Mouse (Mus musculus) CH12.LX (cell line): ENCODE data around the gene Daam1. TPM values are rescaled to one million over a fixed set of nuclear protein-coding genes. Genes with fewer than 3 reads are reported as not detected.

Experiments
- DNase-seq: peaks from one replicate; pipeline ENCODE4 v3.0.0-alpha.2; 2013; ENCODE audit errors: extremely low read depth
- H3K27ac ChIP-seq: 2 replicates; pipeline ENCODE4 v1.5.1; 2012; ENCODE audit warnings: low read depth, mild to moderate bottlenecking, control low read depth, moderate library complexity; ENCODE audit not compliant: insufficient read depth
- H3K27me3 ChIP-seq: replicated peaks from 2 replicates; pipeline ENCODE3; 2012; ENCODE audit warnings: inconsistent platforms
- H3K36me3 ChIP-seq, 2 experiments: replicated peaks in 1 of 2; 2 replicates each; pipeline versions ENCODE3 to v1.6.1; 2012; ENCODE audit warnings: inconsistent platforms in 1 of 2, low read length in 1 of 2, mild to moderate bottlenecking in 1 of 2, mixed read lengths in 1 of 2, moderate library complexity in 1 of 2; ENCODE audit not compliant: control insufficient read depth in 1 of 2, insufficient read depth in 1 of 2
- H3K4me1 ChIP-seq, 2 experiments: 2 replicates each; pipeline ENCODE4 v1.6.1; 2012; ENCODE audit warnings: inconsistent platforms in 1 of 2, moderate library complexity in 1 of 2; ENCODE audit not compliant: insufficient read depth in 2 of 2, control insufficient read depth in 1 of 2
- H3K4me2 ChIP-seq: 2 replicates; pipeline ENCODE4 v1.6.1; 2012; ENCODE audit warnings: low read depth, mild to moderate bottlenecking, control low read depth; ENCODE audit not compliant: poor library complexity, insufficient read depth, severe bottlenecking
- H3K4me3 ChIP-seq, 3 experiments: fragments of 150-350 bp in 1 of 3; sonication (generic) in 1 of 3; replicated peaks in 1 of 3; 2 replicates each; pipeline versions ENCODE3 to v1.5.1; 2011 to 2012; ENCODE audit warnings: low read depth in 2 of 3, low read length in 2 of 3, mild to moderate bottlenecking in 2 of 3, moderate library complexity in 2 of 3, control low read depth in 1 of 3, improper control_type of control experiment in 1 of 3, inconsistent platforms in 1 of 3, mixed read lengths in 1 of 3; ENCODE audit not compliant: poor library complexity in 1 of 3
- H3K79me2 ChIP-seq: replicated peaks from 2 replicates; pipeline ENCODE4 v1.6.1; 2012; ENCODE audit warnings: mild to moderate bottlenecking, moderate library complexity; ENCODE audit not compliant: control insufficient read depth, poor library complexity, insufficient read depth, severe bottlenecking; ENCODE audit errors: extremely low read depth
- H3K9ac ChIP-seq: 2 replicates; pipeline ENCODE4 v1.6.1; 2012; ENCODE audit warnings: low read depth, mild to moderate bottlenecking, control low read depth, moderate library complexity; ENCODE audit not compliant: insufficient read depth
- H3K9me3 ChIP-seq: replicated peaks from 2 replicates; pipeline ENCODE3; 2012; ENCODE audit warnings: low read length, inconsistent platforms, mixed read lengths
- BHLHE40 ChIP-seq: IDR thresholded peaks from 2 replicates; pipeline ENCODE4 v1.6.1; 2011; ENCODE audit warnings: mild to moderate bottlenecking, low read depth, low read length, improper control_type of control experiment
- ELF1 ChIP-seq: IDR thresholded peaks from 2 replicates; pipeline ENCODE4 v1.6.1; 2014; ENCODE audit warnings: low read depth, mild to moderate bottlenecking, inconsistent platforms, low read length, improper control_type of control experiment
- ETS1 ChIP-seq: conservative IDR thresholded peaks from 2 replicates; pipeline ENCODE4 v1.6.1; 2012; ENCODE audit warnings: low read depth, mild to moderate bottlenecking, inconsistent platforms, low read length, improper control_type of control experiment, moderate library complexity
- JUND ChIP-seq: conservative IDR thresholded peaks from 2 replicates; pipeline ENCODE4 v1.6.1; 2011; ENCODE audit warnings: low read depth, low read length, improper control_type of control experiment
- KAT2A ChIP-seq: IDR thresholded peaks from 2 replicates; pipeline ENCODE4 v1.6.1; 2012; ENCODE audit warnings: low read length, improper control_type of control experiment, inconsistent platforms; ENCODE audit not compliant: insufficient replicate concordance
- MAFK ChIP-seq: IDR thresholded peaks from 2 replicates; pipeline ENCODE4 v1.6.1; 2011; ENCODE audit warnings: low read length, improper control_type of control experiment; ENCODE audit not compliant: insufficient replicate concordance
- MAZ ChIP-seq: IDR thresholded peaks from 2 replicates; pipeline ENCODE4 v1.6.1; 2012; ENCODE audit warnings: low read depth, mild to moderate bottlenecking, inconsistent platforms, low read length, improper control_type of control experiment, moderate library complexity
- MEF2A ChIP-seq: IDR thresholded peaks from 2 replicates; pipeline ENCODE4 v1.6.1; 2014; ENCODE audit warnings: low read depth, mild to moderate bottlenecking, inconsistent platforms, low read length, improper control_type of control experiment, borderline replicate concordance
- MXI1 ChIP-seq: IDR thresholded peaks from 2 replicates; pipeline ENCODE4 v1.6.1; 2011; ENCODE audit warnings: mild to moderate bottlenecking, low read depth, low read length, improper control_type of control experiment
- NELFE ChIP-seq: IDR thresholded peaks from 2 replicates; pipeline ENCODE4 v1.6.1; 2011; ENCODE audit warnings: low read depth, low read length, improper control_type of control experiment
- PAX5 ChIP-seq: IDR thresholded peaks from 2 replicates; pipeline ENCODE4 v1.6.1; 2012; ENCODE audit warnings: low read length, inconsistent platforms, mixed read lengths
- POLR2AphosphoS2 ChIP-seq: IDR thresholded peaks from 2 replicates; pipeline ENCODE4 v1.6.1; 2011; ENCODE audit warnings: low read depth, low read length, improper control_type of control experiment
- RAD21 ChIP-seq: IDR thresholded peaks from 2 replicates; pipeline ENCODE4 v1.6.1; 2011; ENCODE audit warnings: low read depth, mild to moderate bottlenecking, low read length, improper control_type of control experiment, moderate library complexity
- RCOR1 ChIP-seq: conservative IDR thresholded peaks from 2 replicates; pipeline ENCODE4 v1.6.1; 2012; ENCODE audit warnings: low read depth, mild to moderate bottlenecking, inconsistent platforms, low read length, improper control_type of control experiment
- SIN3A ChIP-seq: IDR thresholded peaks from 2 replicates; pipeline ENCODE4 v1.6.1; 2012; ENCODE audit warnings: low read length, improper control_type of control experiment, inconsistent platforms
- SMC3 ChIP-seq: IDR thresholded peaks from 2 replicates; pipeline ENCODE4 v1.6.1; 2011; ENCODE audit warnings: low read depth, low read length, improper control_type of control experiment
- TBP ChIP-seq: conservative IDR thresholded peaks from 2 replicates; pipeline ENCODE4 v1.6.1; 2011; ENCODE audit warnings: low read depth, low read length, improper control_type of control experiment
- TCF12 ChIP-seq: IDR thresholded peaks from 2 replicates; pipeline ENCODE4 v1.6.1; 2014; ENCODE audit warnings: low read depth, mild to moderate bottlenecking, inconsistent platforms, low read length, improper control_type of control experiment
- USF1 ChIP-seq: IDR thresholded peaks from 2 replicates; pipeline ENCODE4 v1.6.1; 2014; ENCODE audit warnings: low read depth, mild to moderate bottlenecking, inconsistent platforms, low read length, improper control_type of control experiment
- ZKSCAN1 ChIP-seq: IDR thresholded peaks from 2 replicates; pipeline ENCODE4 v1.6.1; 2012; ENCODE audit warnings: low read depth, inconsistent platforms, low read length, improper control_type of control experiment, borderline replicate concordance
- dilution Hi-C: fragments of 300-500 bp; cut with MboI; formaldehyde crosslinking; loops from 2 replicates; pipeline ENCODE4 v1.14.3; 2020; ENCODE audit warnings: low sequenced_read_pairs; ENCODE audit not compliant: extremely low pct_unique_long_range_greater_than_20kb, extremely low pct_ligation_motif_present
- in situ Hi-C: fragments of 300-500 bp; cut with MboI; formaldehyde crosslinking; loops from 3 replicates; pipeline ENCODE4 v1.14.3; 2019; ENCODE audit warnings: low sequenced_read_pairs, low pct_ligation_motif_present, low pct_unique_long_range_greater_than_20kb, mixed read lengths
- polyA plus RNA-seq: library from polyadenylated mRNA; unstranded; fragments of >175 nt; gene quantifications from 2 replicates; pipeline ENCODE4 v1.2.1, GENCODE M21; 2012; ENCODE audit warnings: low read depth; ENCODE audit not compliant: insufficient read length
- total RNA-seq, 2 experiments: library from RNA; depleted of rRNA; stranded (reverse); fragments of 300-350 nt in 1 of 2; fragments of >200 nt in 1 of 2; gene quantifications; 2 replicates each; pipeline ENCODE4 v1.2.3; 2012 to 2014

The Daam1 gene
- total and polyA plus RNA-seq, 3 experiments, result 10.7 to 27.9 (median 23.6) TPM

DNA sequence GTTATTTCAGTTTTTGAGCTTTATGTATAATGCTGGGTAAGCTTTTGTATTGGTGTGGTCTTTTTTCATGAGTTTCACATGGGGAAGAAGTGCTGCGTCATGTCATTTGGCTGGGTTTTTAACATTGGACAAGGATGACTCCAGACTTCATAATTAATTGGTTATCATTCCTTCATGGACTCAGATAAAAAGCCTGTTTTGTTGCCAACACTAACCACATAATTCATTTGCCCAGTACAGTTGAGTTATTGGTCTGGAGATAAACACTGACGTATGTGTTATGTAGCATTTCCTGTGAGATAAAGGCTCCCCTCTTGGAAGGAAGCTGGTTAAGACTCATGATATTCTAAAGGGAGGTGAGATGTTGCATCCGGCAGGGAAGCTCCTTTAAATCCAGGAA, 191.9 kb downstream of the Daam1 start:
- no peak for TF ChIP-seq SIN3A
- no peak for TF ChIP-seq MXI1
- no peak for TF ChIP-seq NELFE
- TF ChIP-seq JUND, result no peak
- TF ChIP-seq USF1, result no peak
- TF ChIP-seq MEF2A, result no peak
- no peak for TF ChIP-seq TCF12
- TF ChIP-seq SMC3, result no peak
- H3K4me1 ChIP-seq, result peaks cover 0 to 6% of the 10 kb centered on the region in 2 experiments; a peak in 2 of 4 replicates

DNA sequence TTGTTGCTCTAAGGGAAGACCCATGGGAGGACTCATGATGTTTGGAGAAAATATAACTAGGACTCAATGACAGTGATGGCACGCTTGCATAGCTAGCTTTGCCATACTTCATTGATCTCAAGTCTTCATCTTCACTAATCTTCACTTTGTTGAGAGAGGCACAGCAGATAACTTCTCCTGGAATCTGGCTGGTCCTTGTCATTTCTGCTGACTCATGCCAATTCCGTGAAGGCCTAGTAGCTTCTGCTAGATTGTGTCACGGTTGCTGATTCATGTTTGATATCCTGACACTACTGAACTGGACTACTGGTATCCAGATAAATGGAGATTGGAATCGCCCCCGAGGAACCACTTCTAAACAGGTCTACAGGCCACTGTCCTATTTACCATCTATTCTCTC, 192.7 kb downstream of the Daam1 start:
- no peaks in the 10 kb centered on the region for H3K27me3 ChIP-seq
- dilution Hi-C loops, result no loop called here

More for the DNA sequence above, 191.9 kb downstream of the Daam1 start:
- Histone ChIP-seq H3K79me2 (no peaks in the 10 kb centered on the region), H3K27me3 (no peaks in the 10 kb centered on the region), H3K27ac (no peak overlapping the region), H3K9me3 (peaks cover 4% of the 10 kb centered on the region), H3K4me2 (no peak overlapping the region), H3K4me3 (no peak overlapping the region), H3K9ac (no peak overlapping the region), H3K36me3 (no peaks in the 10 kb centered on the region)
- in situ Hi-C loops (no loop called here), dilution Hi-C loops (no loop called here)
- no peak for DNase-seq

DNA sequence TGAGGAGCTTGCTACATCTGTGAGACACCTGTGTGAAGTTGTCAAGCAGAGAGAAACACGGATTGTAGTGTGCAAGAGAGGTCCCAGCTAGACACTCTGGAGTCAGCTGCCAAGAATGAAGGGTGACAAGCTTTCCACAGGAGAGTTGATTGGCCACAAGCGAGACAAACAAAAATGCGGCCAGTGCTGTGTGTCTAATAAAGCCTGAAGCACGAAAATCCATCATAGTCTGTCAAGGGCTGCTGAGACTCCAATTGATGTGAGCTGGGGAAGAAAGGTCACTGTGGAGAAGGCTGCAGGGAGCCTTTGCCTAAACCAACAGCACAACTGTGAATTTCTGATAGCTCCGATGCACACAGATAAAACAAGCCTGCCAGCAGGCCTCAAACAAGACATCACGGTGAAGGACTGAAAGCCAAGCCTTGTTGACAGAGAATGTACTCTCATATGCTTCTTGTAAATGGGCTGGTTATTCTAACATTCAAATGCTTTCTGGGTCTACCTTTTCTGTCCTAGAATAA, 194.5 kb downstream of the Daam1 start:
- Histone ChIP-seq H3K79me2 (no peaks in the 10 kb centered on the region), H3K4me3 (no peak overlapping the region), H3K36me3 (no peaks in the 10 kb centered on the region)
- no peak for TF ChIP-seq NELFE
- TF ChIP-seq ELF1, result no peak
- no peak for TF ChIP-seq RCOR1
- TF ChIP-seq ETS1, result no peak
- TF ChIP-seq PAX5, result no peak
- no peak for TF ChIP-seq SIN3A
- TF ChIP-seq POLR2AphosphoS2, result no peak
- no peak for TF ChIP-seq JUND
- TF ChIP-seq ZKSCAN1, result no peak
- no peak for TF ChIP-seq TBP
- TF ChIP-seq KAT2A, result no peak
- no peak for TF ChIP-seq MXI1
- no peak for TF ChIP-seq BHLHE40
- no peak for TF ChIP-seq RAD21
- TF ChIP-seq, all 38 proteins: peak for 0
- H3K27me3 ChIP-seq, result no peaks in the 10 kb centered on the region
- no peak overlapping the region for H3K4me2 ChIP-seq
- H3K4me1 ChIP-seq, result peaks cover under 1 to 8% of the 10 kb centered on the region in 2 experiments; a peak in 3 of 4 replicates
- dilution Hi-C loops (no loop called here), in situ Hi-C loops (no loop called here)
- no peak for DNase-seq
- peaks cover 4% of the 10 kb centered on the region for H3K9me3 ChIP-seq
- H3K27ac ChIP-seq, result no peak overlapping the region
- no peak overlapping the region for H3K9ac ChIP-seq

More for the DNA sequence above, 192.7 kb downstream of the Daam1 start:
- Histone ChIP-seq H3K36me3 (no peaks in the 10 kb centered on the region), H3K9ac (no peak overlapping the region), H3K27ac (no peak overlapping the region), H3K4me2 (no peak overlapping the region), H3K4me3 (no peak overlapping the region), H3K4me1 (no peaks in the 10 kb centered on the region), H3K79me2 (no peaks in the 10 kb centered on the region), H3K9me3 (peaks cover 4% of the 10 kb centered on the region)
- no peak for DNase-seq
- no peak for TF ChIP-seq MAZ
- peak; percentile 44; the same call in 1 of the 2 replicates for TF ChIP-seq MAFK
- in situ Hi-C loops, result no loop called here
